Mouse (Mus musculus) liver, adult 2 months (tissue): Measurements from ENCODE around the gene Gm20388. TPM values are rescaled to one million over a fixed set of nuclear protein-coding genes. Genes with fewer than 3 reads are reported as not detected.

ENCODE experiments used
- DNase-seq: peaks from one replicate; pipeline ENCODE4 v3.0.0-alpha.2; 2011; ENCODE audit warnings: low read depth, low spot score; ENCODE audit errors: extremely low read depth
- H3K27ac ChIP-seq: fragments of 200-500 bp; replicated peaks from 2 replicates; pipeline ENCODE4 v1.5.1; 2012; ENCODE audit warnings: low read depth, mild to moderate bottlenecking, control low read depth, inconsistent platforms, low read length; ENCODE audit not compliant: insufficient read depth
- H3K27me3 ChIP-seq: fragments of 200-500 bp; 2 replicates; pipeline ENCODE4 v1.6.1; 2012; ENCODE audit warnings: mild to moderate bottlenecking, moderate library complexity, low read length, inconsistent platforms; ENCODE audit not compliant: control insufficient read depth, insufficient read depth
- H3K36me3 ChIP-seq: fragments of 200-500 bp; 2 replicates; pipeline ENCODE4 v1.6.1; 2012; ENCODE audit warnings: low read length, inconsistent platforms; ENCODE audit not compliant: control insufficient read depth, insufficient read depth
- H3K4me1 ChIP-seq: fragments of 200-500 bp; 2 replicates; pipeline ENCODE4 v1.6.1; 2011; ENCODE audit warnings: low read length; ENCODE audit not compliant: control insufficient read depth, insufficient read depth
- H3K4me3 ChIP-seq: fragments of 200-500 bp; 2 replicates; pipeline ENCODE4 v1.5.1; 2011; ENCODE audit warnings: low read depth, mild to moderate bottlenecking, control low read depth, low read length, moderate library complexity; ENCODE audit not compliant: insufficient read depth
- H3K79me2 ChIP-seq: fragments of 200-500 bp; 2 replicates; pipeline ENCODE4 v1.6.1; 2012; ENCODE audit warnings: inconsistent platforms, mild to moderate bottlenecking, low read length, moderate library complexity; ENCODE audit not compliant: control insufficient read depth, insufficient read depth
- H3K9ac ChIP-seq: fragments of 200-500 bp; 2 replicates; pipeline ENCODE4 v1.6.1; 2012; ENCODE audit warnings: low read depth, mild to moderate bottlenecking, control low read depth, inconsistent platforms, low read length
- CTCF ChIP-seq: fragments of 200-500 bp; IDR thresholded peaks from 2 replicates; pipeline ENCODE4 v1.5.1; 2011; ENCODE audit warnings: low read depth, low read length, control low read depth
- POLR2A ChIP-seq: fragments of 200-500 bp; IDR thresholded peaks from 2 replicates; pipeline ENCODE4 v1.6.1; 2011; ENCODE audit warnings: low read length, control low read depth; ENCODE audit not compliant: insufficient read depth; ENCODE audit errors: extremely low read depth
- WGBS: fragments of 180-500 bp; shearing (Covaris S2); methylation state at CpG from one replicate; pipeline ENCODE4 v1.1.7; 2018; 5-methylcytosine and 5-hydroxymethylcytosine counted together
- polyA plus RNA-seq: library from polyadenylated mRNA; depleted of rRNA; stranded (reverse); fragments of >200 nt; gene quantifications from 2 replicates; pipeline ENCODE4 v1.2.3, GENCODE M21; 2012
- total RNA-seq: library from RNA; depleted of rRNA; stranded (reverse); fragments of >200 nt; gene quantifications from 2 replicates; pipeline ENCODE4 v1.2.3, GENCODE M21; 2014

The Gm20388 gene
- total and polyA plus RNA-seq, 2 experiments, result 6.4 to 19.9 TPM

- Histone ChIP-seq H3K9ac (no peak overlapping the region), H3K36me3 (no peaks in the 10 kb centered on the region), H3K27me3 (no peaks in the 10 kb centered on the region), H3K4me3 (no peak overlapping the region), H3K27ac (no peak overlapping the region), H3K79me2 (peaks cover 5% of the 10 kb centered on the region; the same call in 1 of the 2 replicates), H3K4me1 (peaks cover 31% of the 10 kb centered on the region)
- no peak for DNase-seq
- TF ChIP-seq POLR2A, result no peak
- no peak for TF ChIP-seq CTCF
- WGBS, result 78% methylated on average over 4 of the region's 4 CpGs
These were observed 2084.5 kb downstream of the Gm20388 start for GRCm38 (mm10) chr8:121995112-121995511.

- no peaks in the 10 kb centered on the region for H3K36me3 ChIP-seq
- H3K9ac ChIP-seq, result no peak overlapping the region
- H3K4me1 ChIP-seq, result peaks cover 31% of the 10 kb centered on the region
- H3K27me3 ChIP-seq, result no peaks in the 10 kb centered on the region
- peak overlapping the region; percentile 51 for H3K27ac ChIP-seq
- WGBS, result 37% methylated on average over 3 of the region's 3 CpGs
- TF ChIP-seq CTCF (no peak), POLR2A (no peak)
- H3K79me2 ChIP-seq, result peaks cover 5% of the 10 kb centered on the region; the same call in 1 of the 2 replicates
- DNase-seq, result peak; percentile 93
- no peak overlapping the region for H3K4me3 ChIP-seq
These were observed 2085.3 kb downstream of the Gm20388 start for GRCm38 (mm10) chr8:121995895-121996294.

GRCm38 (mm10) chr8:121998631-121999030 is 2088.0 kb downstream of the Gm20388 start:
- Histone ChIP-seq H3K4me3 (no peak overlapping the region), H3K4me1 (peaks cover 29% of the 10 kb centered on the region), H3K27me3 (no peaks in the 10 kb centered on the region), H3K27ac (peak overlapping the region; percentile 88), H3K79me2 (peaks cover 2% of the 10 kb centered on the region; the same call in 1 of the 2 replicates), H3K36me3 (no peaks in the 10 kb centered on the region), H3K9ac (no peak overlapping the region)
- TF ChIP-seq CTCF, result no peak
- TF ChIP-seq POLR2A, result no peak
- no peak for DNase-seq
- WGBS, result 77% methylated on average over 4 of the region's 4 CpGs

GRCm38 (mm10) chr8:121999211-121999610 is 2088.6 kb downstream of the Gm20388 start:
- WGBS, result 27% methylated on average over 5 of the region's 5 CpGs
- DNase-seq, result peak; percentile 90
- Histone ChIP-seq H3K27ac (peak overlapping the region; percentile 88), H3K79me2 (no peaks in the 10 kb centered on the region; the same call in 1 of the 2 replicates), H3K36me3 (no peaks in the 10 kb centered on the region), H3K4me1 (peaks cover 33% of the 10 kb centered on the region), H3K9ac (peak overlapping the region; percentile 9; the same call in 1 of the 2 replicates), H3K4me3 (no peak overlapping the region), H3K27me3 (no peaks in the 10 kb centered on the region)
- no peak for TF ChIP-seq POLR2A
- TF ChIP-seq CTCF, result 0 out of 2 replicates have a peak, but pooled peaks have one; percentile 31

- Histone ChIP-seq H3K4me1 (peaks cover 31% of the 10 kb centered on the region), H3K27me3 (no peaks in the 10 kb centered on the region), H3K36me3 (no peaks in the 10 kb centered on the region), H3K27ac (no peak overlapping the region), H3K4me3 (no peak overlapping the region), H3K79me2 (peaks cover 4% of the 10 kb centered on the region; the same call in 1 of the 2 replicates), H3K9ac (no peak overlapping the region)
- TF ChIP-seq CTCF (no peak), POLR2A (no peak)
- no peak for DNase-seq
- WGBS, result 96% methylated on average over 15 of the region's 15 CpGs
These were observed 2090.9 kb downstream of the Gm20388 start for GRCm38 (mm10) chr8:122001339-122002115.

DNA sequence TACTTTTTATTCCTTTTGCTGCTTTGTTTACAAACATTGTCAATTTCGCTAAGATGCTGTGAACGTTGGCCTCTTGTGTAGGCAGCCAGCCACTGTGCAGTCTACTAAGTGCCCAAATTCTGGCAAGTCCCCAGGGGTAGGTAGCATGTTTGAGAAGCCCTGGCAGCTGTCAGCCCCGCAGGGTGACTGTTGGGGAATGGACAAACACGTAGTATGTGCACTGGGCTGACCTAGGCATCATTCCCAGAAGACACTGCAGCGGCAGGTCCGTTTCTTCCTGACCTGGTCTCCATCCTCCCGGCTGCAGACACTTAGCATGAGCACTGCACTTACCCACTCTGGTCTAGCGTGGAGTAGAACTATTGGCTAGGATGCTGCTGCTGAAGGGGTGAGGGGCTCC is 2093.0 kb downstream of the Gm20388 start:
- peaks cover 5% of the 10 kb centered on the region; the same call in 1 of the 2 replicates for H3K36me3 ChIP-seq
- no peaks in the 10 kb centered on the region for H3K27me3 ChIP-seq
- peaks cover 4% of the 10 kb centered on the region; the same call in 1 of the 2 replicates for H3K79me2 ChIP-seq
- peaks cover 26% of the 10 kb centered on the region for H3K4me1 ChIP-seq
- peak overlapping the region; percentile 86 for H3K27ac ChIP-seq
- whole genome bisulfite sequencing, result 22% methylated on average over 8 of the region's 8 CpGs
- no peak overlapping the region; the same call in 1 of the 2 replicates for H3K4me3 ChIP-seq
- TF ChIP-seq POLR2A, result no peak
- no peak for TF ChIP-seq CTCF
- DNase-seq, result peak; percentile 97
- peak overlapping the region; percentile 42 for H3K9ac ChIP-seq
